Mouse (Mus musculus): ENCODE results near the gene Rgs10.

- TF ChIP-seq CTCF (IDR thresholded peaks at IDR 0.05; ENCODE audit: borderline replicate concordance, extremely low read depth, insufficient read depth, insufficient read length) = no peak
- no peak for TF ChIP-seq POLR2A (IDR thresholded peaks at IDR 0.05; ENCODE audit: borderline replicate concordance, extremely low read depth, insufficient read depth, insufficient read length, poor library complexity, severe bottlenecking)
Observed at GRCm38 (mm10) chr7:128330981-128331380, 87.6 kb downstream of the Rgs10 start.
